Mouse (Mus musculus) liver, postnatal 0 days (tissue): ENCODE data around the gene Ttc39b.

Experiments used
- CTCF ChIP-seq: sonication (generic); IDR thresholded peaks from 2 replicates; pipeline ENCODE4 v1.5.1; 2016; ENCODE audit warnings: antibody characterized with exemption, low read depth
- EP300 ChIP-seq: IDR thresholded peaks from 2 replicates; pipeline ENCODE4 v1.6.1; 2016; ENCODE audit warnings: antibody characterized with exemption, low read depth, mild to moderate bottlenecking

DNA sequence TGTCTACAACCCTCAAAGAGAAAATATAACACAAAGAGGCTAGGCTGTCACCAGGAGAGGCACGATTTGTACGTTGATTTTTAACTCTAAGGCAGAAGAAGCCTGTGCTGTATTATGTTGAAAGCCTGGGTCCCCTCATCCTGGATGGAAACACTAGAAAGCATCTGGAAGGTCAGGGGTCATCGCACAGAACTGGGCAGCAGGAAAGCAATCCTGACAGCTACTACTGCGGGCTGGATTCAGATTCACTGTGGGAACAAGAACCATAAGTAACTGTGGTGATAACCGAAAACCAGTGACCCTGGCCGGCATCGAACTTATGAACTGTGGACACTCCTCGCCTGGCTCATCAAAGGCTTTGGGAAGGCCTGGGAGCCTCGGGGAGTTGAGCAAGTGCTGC, 153.3 kb downstream of the Ttc39b start:
- no peak for TF ChIP-seq CTCF
- TF ChIP-seq EP300: no peak
